Mouse (Mus musculus) heart, embryonic 12.5 days (tissue): Measurements from ENCODE around the gene Cenpo. TPM values are rescaled to one million over a fixed set of nuclear protein-coding genes. Genes with fewer than 3 reads are reported as not detected.

Experiments used
- ATAC-seq: fragments of 200-750 bp; cut with Nextera tagmentation; 2 replicates; pipeline ENCODE4 v1.8.0; 2017; ENCODE audit warnings: moderate TSS enrichment, moderate library complexity; ENCODE audit not compliant: insufficient number of reproducible peaks, low FRiP score
- H3K27ac ChIP-seq: fragments of 300-500 bp; sonication (generic); 2 replicates; pipeline ENCODE4 v1.5.1; 2016; ENCODE audit warnings: mild to moderate bottlenecking, moderate library complexity; ENCODE audit not compliant: poor library complexity, severe bottlenecking
- H3K27me3 ChIP-seq: fragments of 300-500 bp; sonication (generic); replicated peaks from 2 replicates; pipeline ENCODE4 v1.6.1; 2016; ENCODE audit warnings: mild to moderate bottlenecking, moderate library complexity
- H3K36me3 ChIP-seq: fragments of 300-500 bp; sonication (generic); 2 replicates; pipeline ENCODE4 v1.6.1; 2016; ENCODE audit warnings: mild to moderate bottlenecking, moderate library complexity
- H3K4me1 ChIP-seq: fragments of 300-500 bp; sonication (generic); replicated peaks from 2 replicates; pipeline ENCODE4 v1.6.1; 2016; ENCODE audit warnings: mild to moderate bottlenecking
- H3K4me2 ChIP-seq: fragments of 300-500 bp; sonication (generic); 2 replicates; pipeline ENCODE4 v1.6.1; 2016; ENCODE audit warnings: mild to moderate bottlenecking, moderate library complexity
- H3K4me3 ChIP-seq: fragments of 300-500 bp; sonication (generic); 2 replicates; pipeline ENCODE4 v1.5.1; 2016; ENCODE audit warnings: mild to moderate bottlenecking
- H3K9ac ChIP-seq: fragments of 300-500 bp; sonication (generic); 2 replicates; pipeline ENCODE4 v1.6.1; 2016; ENCODE audit warnings: mild to moderate bottlenecking, moderate library complexity
- H3K9me3 ChIP-seq: fragments of 300-500 bp; sonication (generic); replicated peaks from 2 replicates; pipeline ENCODE4 v1.6.1; 2016; ENCODE audit warnings: mild to moderate bottlenecking, moderate library complexity
- WGBS: fragments of 180-500 bp; shearing (Covaris S2); methylation state at CpG from one replicate; pipeline ENCODE4 v1.1.7; 2016; 5-methylcytosine and 5-hydroxymethylcytosine counted together
- polyA plus RNA-seq: library from polyadenylated mRNA; unstranded; fragments of >200 nt; fragmentation: Nextera tagmentation; extraction: Ambion mirVana; gene quantifications from 2 replicates; pipeline ENCODE4 v1.2.1, GENCODE M21; 2016

Cenpo gene
- polyA plus RNA-seq, 1 experiment from 2014 or later = 8.3 TPM

DNA sequence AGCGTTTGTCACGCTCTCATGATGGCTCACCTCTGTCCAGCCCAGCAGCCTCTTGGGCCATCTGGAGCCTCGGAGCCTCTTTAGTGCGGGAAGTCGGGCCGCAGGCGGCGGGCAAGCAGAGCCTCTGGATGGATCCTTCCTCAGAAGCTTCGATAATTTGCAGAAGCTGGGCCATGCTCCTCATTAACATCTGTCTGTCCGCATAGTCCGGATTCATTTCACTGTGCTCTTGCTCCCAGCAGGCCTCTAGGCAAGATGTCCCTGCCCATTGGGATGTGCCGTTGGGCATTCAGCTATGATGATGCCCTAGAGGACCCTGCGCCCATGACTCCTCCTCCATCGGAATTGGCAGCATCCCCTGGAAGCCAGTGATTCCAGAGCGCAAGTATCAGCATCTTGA is 3.4 kb upstream of the Cenpo start:
- ATAC-seq = no peak
- Histone ChIP-seq H3K9ac (no peak overlapping the region), H3K27ac (no peak overlapping the region), H3K27me3 (no peaks in the 10 kb centered on the region), H3K9me3 (no peaks in the 10 kb centered on the region), H3K36me3 (peaks cover 26% of the 10 kb centered on the region), H3K4me1 (peaks cover 16% of the 10 kb centered on the region), H3K4me2 (no peak overlapping the region), H3K4me3 (no peak overlapping the region)
- 90% methylated on average over 15 of the region's 15 CpGs for WGBS

DNA sequence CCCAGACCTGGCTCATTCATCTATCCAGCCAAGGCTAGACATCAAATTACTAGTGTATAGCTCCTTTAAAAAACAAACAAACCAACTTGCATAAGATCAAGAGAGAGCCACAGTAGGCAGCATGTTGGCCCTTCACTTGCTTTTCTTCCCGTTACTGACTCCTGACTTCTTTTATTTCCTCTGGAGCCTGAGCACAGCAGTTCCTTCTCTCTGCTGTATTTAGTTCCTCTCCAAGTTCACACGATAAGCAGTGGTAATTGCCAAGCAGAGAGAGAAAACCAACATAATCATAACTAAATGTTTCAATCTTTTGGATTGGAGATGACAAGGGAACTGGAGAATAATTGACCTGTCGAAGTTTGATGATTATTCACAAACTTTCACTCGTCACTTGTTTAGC is 1.3 kb downstream of the Cenpo start:
- Histone ChIP-seq H3K36me3 (peaks cover 37% of the 10 kb centered on the region), H3K4me1 (peaks cover 9% of the 10 kb centered on the region), H3K9me3 (no peaks in the 10 kb centered on the region), H3K4me3 (peak overlapping the region; percentile 75), H3K27me3 (no peaks in the 10 kb centered on the region), H3K4me2 (peak overlapping the region; percentile 53), H3K27ac (no peak overlapping the region), H3K9ac (peak overlapping the region; percentile 17)
- no peak for ATAC-seq
- 51% methylated on average over 4 of the region's 4 CpGs for WGBS

DNA sequence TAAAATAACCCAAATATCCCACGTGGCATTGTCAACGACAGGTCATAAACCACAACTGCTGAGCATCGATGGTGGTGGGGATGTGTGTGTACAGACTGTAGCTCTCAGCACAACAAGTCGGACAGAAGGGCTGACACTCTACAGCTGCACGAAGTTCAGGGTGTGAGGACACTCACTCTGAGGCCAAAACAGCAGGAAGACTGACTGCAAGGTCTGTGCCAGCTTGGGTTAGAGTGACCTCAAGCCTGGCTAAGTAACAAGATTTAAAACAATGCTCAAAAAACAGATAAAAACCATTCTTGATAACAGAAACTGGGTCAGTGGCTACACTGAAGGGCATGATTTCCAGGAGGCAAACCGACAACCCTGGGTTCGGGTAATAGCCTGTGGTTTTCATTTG is 3.9 kb downstream of the Cenpo start:
- no peak for ATAC-seq
- peaks cover 46% of the 10 kb centered on the region for H3K36me3 ChIP-seq
- H3K4me2 ChIP-seq = no peak overlapping the region
- peaks cover 9% of the 10 kb centered on the region for H3K4me1 ChIP-seq
- no peak overlapping the region for H3K4me3 ChIP-seq
- no peak overlapping the region for H3K9ac ChIP-seq
- no peaks in the 10 kb centered on the region for H3K9me3 ChIP-seq
- H3K27me3 ChIP-seq = no peaks in the 10 kb centered on the region
- no peak overlapping the region for H3K27ac ChIP-seq
- WGBS = 92% methylated on average over 7 of the region's 7 CpGs

DNA sequence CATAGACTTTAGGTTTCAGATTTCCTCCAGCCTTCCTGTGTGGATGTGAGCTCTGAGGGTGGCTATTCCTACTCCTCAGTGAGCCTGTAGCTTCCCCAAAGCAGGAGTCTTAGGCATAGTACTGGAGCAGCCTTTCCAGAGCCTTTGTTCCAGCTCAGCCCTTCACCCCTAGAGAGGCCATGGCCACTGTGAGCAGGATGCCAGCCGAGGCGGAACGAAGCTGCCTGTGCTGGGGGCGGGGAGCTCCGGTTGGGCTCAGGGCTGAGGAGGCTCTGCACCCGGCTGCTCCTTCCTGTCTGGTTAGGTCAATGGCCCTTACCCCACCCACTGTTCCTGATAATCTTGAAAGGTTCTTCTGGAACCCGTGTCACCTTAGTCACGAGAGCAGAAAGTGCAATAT is 21.2 kb downstream of the Cenpo start:
- H3K4me3 ChIP-seq = no peak overlapping the region
- peaks cover 87% of the 10 kb centered on the region for H3K36me3 ChIP-seq
- H3K4me1 ChIP-seq = peaks cover 4% of the 10 kb centered on the region
- ATAC-seq = no peak
- H3K27me3 ChIP-seq = no peaks in the 10 kb centered on the region
- no peak overlapping the region for H3K4me2 ChIP-seq
- H3K27ac ChIP-seq = no peak overlapping the region
- WGBS = 50% methylated on average over 8 of the region's 8 CpGs
- H3K9ac ChIP-seq = no peak overlapping the region
- no peaks in the 10 kb centered on the region for H3K9me3 ChIP-seq

DNA sequence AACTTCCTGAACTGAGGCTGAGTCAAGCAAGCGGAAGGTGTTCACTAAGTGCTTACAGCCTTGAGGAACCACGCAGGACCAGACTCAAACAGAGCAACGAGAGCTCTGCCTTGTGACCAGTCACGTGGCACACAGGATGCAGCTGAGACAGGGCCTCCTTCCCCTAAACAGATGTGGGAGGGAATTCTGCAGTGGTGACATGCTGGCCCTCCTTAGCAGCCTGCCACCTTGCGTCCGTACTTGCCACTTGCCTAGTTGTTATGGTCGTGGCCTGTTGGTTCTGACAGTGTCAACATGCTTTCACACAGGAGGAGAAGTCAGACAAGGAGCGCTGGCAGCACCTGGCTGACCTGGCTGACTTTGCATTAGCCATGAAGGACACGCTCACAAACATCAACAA is 22.9 kb downstream of the Cenpo start:
- Histone ChIP-seq H3K36me3 (peaks cover 88% of the 10 kb centered on the region), H3K9me3 (no peaks in the 10 kb centered on the region), H3K4me2 (no peak overlapping the region), H3K27ac (no peak overlapping the region), H3K27me3 (no peaks in the 10 kb centered on the region), H3K4me3 (no peak overlapping the region), H3K4me1 (peaks cover 4% of the 10 kb centered on the region), H3K9ac (no peak overlapping the region)
- 82% methylated on average over 9 of the region's 9 CpGs for WGBS
- ATAC-seq = no peak

DNA sequence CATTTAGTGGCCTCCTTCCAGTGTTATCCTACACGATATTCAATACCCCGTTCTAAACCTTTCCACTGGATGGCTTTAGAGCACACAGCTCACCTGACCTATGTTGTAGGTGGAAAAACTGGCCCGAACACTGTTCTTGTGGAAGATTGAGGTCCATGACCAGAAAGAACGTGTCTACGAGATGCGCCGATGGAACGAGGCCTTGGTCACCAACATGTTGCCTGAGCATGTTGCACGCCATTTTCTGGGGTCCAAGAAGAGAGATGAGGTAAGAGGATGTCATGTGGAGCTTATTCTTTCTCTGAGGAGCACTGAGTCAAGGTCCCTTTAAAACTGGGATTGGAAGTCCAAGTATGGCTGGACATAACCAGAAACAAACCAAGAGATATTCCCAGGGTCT is 24.9 kb downstream of the Cenpo start:
- H3K4me2 ChIP-seq = no peak overlapping the region
- peaks cover 4% of the 10 kb centered on the region for H3K4me1 ChIP-seq
- no peak overlapping the region for H3K4me3 ChIP-seq
- no peak for ATAC-seq
- H3K27me3 ChIP-seq = no peaks in the 10 kb centered on the region
- no peak overlapping the region for H3K9ac ChIP-seq
- H3K9me3 ChIP-seq = no peaks in the 10 kb centered on the region
- WGBS = 91% methylated on average over 9 of the region's 9 CpGs
- H3K36me3 ChIP-seq = peaks cover 82% of the 10 kb centered on the region
- H3K27ac ChIP-seq = no peak overlapping the region

DNA sequence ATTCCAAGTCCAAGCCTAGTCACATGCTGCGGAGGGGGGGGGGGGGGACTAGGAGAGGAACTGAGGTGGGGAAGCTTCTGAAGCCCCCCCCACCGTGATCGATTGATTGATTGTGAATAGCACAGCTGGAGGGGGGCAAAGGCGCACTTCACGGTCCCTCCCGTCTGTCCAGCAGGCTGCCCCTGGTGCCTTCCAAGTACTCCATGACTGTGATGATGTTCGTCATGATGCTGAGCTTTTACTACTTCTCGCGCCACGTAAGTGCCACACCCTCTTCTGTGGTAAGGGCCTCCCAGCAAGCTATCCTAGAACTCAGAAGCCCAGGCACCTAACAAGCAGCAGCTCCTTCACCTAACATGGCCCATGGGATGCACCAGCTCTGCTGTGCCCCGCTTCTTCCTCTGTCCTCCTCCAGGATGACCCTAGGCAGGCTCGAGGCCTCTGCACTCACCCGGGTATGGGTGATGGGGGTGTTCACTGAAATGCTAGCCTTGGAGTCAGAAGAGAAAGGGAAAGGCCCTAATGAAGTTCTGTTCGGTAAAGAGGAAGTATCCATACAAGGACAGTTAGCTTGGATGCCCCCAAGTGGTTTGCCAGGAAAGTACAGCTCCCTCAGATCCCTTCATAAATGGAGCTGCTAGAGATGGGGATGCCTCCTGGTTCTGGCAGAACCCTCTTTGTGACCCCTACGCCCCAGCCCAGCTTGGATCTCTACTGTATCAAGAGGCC is 25.5 kb downstream of the Cenpo start:
- Histone ChIP-seq H3K4me2 (no peak overlapping the region), H3K9me3 (no peaks in the 10 kb centered on the region), H3K36me3 (peaks cover 81% of the 10 kb centered on the region), H3K4me1 (peaks cover 4% of the 10 kb centered on the region), H3K27me3 (no peaks in the 10 kb centered on the region), H3K4me3 (no peak overlapping the region), H3K27ac (no peak overlapping the region), H3K9ac (no peak overlapping the region)
- ATAC-seq = 0 out of 2 replicates have a peak, but pooled peaks have one; percentile 36
- 77% methylated on average over 15 of the region's 15 CpGs for WGBS

DNA sequence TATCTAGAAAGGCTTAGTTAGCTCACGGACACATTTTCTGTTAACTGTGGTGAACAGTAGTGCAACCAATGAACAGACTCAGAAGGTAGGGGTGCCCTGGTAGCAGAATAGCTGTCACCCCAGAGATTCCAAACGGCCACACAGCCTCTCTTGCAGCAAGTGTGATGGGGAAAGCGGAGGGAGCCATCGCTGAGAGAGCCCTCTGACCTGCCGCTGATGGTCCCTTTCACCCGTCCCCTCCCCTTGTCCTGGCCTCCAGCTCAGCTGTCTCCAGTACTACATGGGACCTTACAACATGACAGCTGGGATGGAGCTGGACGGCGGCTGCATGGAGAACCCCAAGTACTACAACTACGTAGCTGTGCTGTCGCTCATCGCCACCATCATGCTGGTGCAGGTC is 28.0 kb downstream of the Cenpo start:
- 87% methylated on average over 11 of the region's 11 CpGs for WGBS
- no peaks in the 10 kb centered on the region for H3K27me3 ChIP-seq
- H3K4me2 ChIP-seq = no peak overlapping the region
- no peak overlapping the region for H3K9ac ChIP-seq
- H3K4me1 ChIP-seq = no peaks in the 10 kb centered on the region; the same call in 1 of the 2 replicates
- H3K9me3 ChIP-seq = no peaks in the 10 kb centered on the region
- no peak overlapping the region for H3K27ac ChIP-seq
- H3K4me3 ChIP-seq = no peak overlapping the region
- no peak for ATAC-seq
- peaks cover 77% of the 10 kb centered on the region for H3K36me3 ChIP-seq

DNA sequence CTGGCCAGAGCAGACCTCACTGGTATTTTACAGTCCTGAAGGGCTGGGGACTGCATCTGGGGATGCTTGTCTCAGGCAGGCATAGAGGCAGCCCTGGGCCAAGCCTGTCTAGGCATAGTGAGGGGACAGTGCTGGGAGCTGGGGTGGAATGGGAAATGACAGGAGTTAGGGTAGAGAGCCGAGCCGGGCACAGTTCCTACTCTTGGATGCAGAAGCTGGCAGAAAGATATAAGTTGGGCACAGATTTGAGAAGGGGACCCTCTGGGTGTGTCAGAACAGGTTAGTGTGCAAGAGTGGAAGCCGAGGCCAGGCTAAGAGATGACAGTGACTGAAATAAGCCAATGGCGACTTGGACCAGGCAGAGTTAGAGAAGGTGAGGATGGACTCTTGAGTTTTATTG is 31.9 kb downstream of the Cenpo start:
- 77% methylated on average over 4 of the region's 4 CpGs for WGBS
- no peaks in the 10 kb centered on the region for H3K4me1 ChIP-seq
- peaks cover 59% of the 10 kb centered on the region for H3K36me3 ChIP-seq
- H3K4me2 ChIP-seq = no peak overlapping the region
- no peak overlapping the region for H3K27ac ChIP-seq
- H3K4me3 ChIP-seq = no peak overlapping the region
- no peaks in the 10 kb centered on the region for H3K27me3 ChIP-seq
- H3K9me3 ChIP-seq = no peaks in the 10 kb centered on the region
- no peak for ATAC-seq
- H3K9ac ChIP-seq = no peak overlapping the region

DNA sequence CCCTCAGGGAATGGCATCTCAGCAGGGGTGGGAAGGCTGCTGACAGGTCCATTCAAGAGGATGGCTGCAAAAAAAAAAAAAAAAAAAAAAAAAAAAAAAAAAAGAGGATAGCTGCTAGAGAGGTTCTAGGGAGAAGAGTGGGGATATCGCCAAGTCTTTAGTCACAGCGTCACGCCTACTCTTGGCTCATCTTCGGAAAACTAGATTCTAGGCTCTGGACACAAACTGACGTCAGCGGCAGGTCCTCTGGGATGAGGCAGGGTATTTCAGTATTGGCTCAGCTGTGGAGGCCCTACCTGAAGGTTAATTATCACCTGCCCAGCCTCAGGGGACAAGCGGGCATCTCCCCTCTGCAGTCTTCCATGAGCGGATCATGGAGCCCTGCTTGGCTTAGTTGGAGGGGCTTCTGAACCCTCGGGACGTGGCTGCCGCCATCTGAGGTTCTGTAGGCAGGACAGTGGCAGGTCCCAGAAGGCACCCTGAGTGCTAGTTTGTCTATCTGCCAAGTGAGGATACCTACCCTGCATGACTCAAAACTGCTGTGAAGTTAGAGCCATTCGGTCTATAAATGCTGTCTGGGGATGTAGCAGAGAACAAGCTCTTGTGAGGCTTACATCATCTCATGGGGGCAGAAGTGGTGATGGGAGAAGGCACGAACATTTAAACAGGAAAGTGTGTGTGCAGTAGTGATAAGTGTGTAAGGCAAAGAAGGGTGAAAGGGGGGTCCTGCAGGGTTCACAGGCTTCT is 32.5 kb downstream of the Cenpo start:
- Histone ChIP-seq H3K36me3 (peaks cover 57% of the 10 kb centered on the region), H3K4me1 (no peaks in the 10 kb centered on the region), H3K4me2 (no peak overlapping the region), H3K27ac (no peak overlapping the region), H3K27me3 (no peaks in the 10 kb centered on the region), H3K4me3 (no peak overlapping the region), H3K9ac (no peak overlapping the region), H3K9me3 (no peaks in the 10 kb centered on the region)
- WGBS = 84% methylated on average over 13 of the region's 13 CpGs
- ATAC-seq = no peak

DNA sequence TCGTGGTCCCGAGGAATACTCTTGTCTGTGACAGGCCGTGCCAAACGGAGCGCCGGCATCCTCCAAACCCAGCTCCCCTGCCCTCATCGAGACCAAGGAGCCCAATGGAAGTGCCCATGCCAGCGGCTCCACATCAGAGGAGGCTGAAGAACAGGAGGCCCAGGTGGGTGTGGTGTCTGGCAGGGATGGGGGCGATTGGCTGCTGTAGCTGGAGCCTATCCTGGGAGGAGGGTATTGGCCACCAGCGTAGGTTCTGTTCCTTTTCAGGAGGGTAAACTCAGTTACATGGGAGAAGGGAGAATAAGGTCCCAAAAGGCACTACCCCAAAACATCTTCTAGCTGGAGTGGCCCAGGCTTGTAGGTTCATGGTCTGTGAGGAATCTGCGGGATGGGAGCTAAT is 34.8 kb downstream of the Cenpo start:
- Histone ChIP-seq H3K36me3 (peaks cover 41% of the 10 kb centered on the region), H3K27ac (no peak overlapping the region), H3K9ac (no peak overlapping the region), H3K4me1 (no peaks in the 10 kb centered on the region), H3K4me2 (no peak overlapping the region), H3K4me3 (no peak overlapping the region), H3K9me3 (no peaks in the 10 kb centered on the region), H3K27me3 (no peaks in the 10 kb centered on the region)
- no peak for ATAC-seq
- WGBS = 86% methylated on average over 11 of the region's 11 CpGs
